Mouse (Mus musculus) intestine, embryonic 14.5 days (tissue): Measurements from ENCODE around the gene Pvr. TPM values are rescaled to one million over a fixed set of nuclear protein-coding genes. Genes with fewer than 3 reads are reported as not detected.

Experiments
- ATAC-seq: fragments of 200-750 bp; cut with Nextera tagmentation; replicated peaks from 2 replicates; pipeline ENCODE4 v1.8.0; 2017; ENCODE audit warnings: low read depth, moderate number of reproducible peaks, moderate TSS enrichment, moderate library complexity; ENCODE audit not compliant: low FRiP score, low TSS enrichment
- DNase-seq: peaks from one replicate; pipeline ENCODE4 v3.0.0-alpha.2; 2018; ENCODE audit warnings: low spot score
- H3K27ac ChIP-seq: fragments of 300-500 bp; sonication (generic); 2 replicates; pipeline ENCODE4 v1.5.1; 2014; ENCODE audit warnings: low read depth, mild to moderate bottlenecking, control low read depth
- H3K27me3 ChIP-seq: fragments of 300-500 bp; sonication (generic); replicated peaks from 2 replicates; pipeline ENCODE4 v1.6.1; 2014; ENCODE audit warnings: low read length, control low read depth; ENCODE audit not compliant: control insufficient read depth, insufficient read depth
- H3K36me3 ChIP-seq: fragments of 300-500 bp; sonication (generic); 2 replicates; pipeline ENCODE4 v1.6.1; 2014; ENCODE audit warnings: low read length, control low read depth; ENCODE audit not compliant: control insufficient read depth, insufficient read depth
- H3K4me1 ChIP-seq: fragments of 300-500 bp; sonication (generic); replicated peaks from 2 replicates; pipeline ENCODE4 v1.6.1; 2014; ENCODE audit warnings: low read length, control low read depth, mixed read lengths; ENCODE audit not compliant: control insufficient read depth, insufficient read depth
- H3K4me2 ChIP-seq: fragments of 300-500 bp; sonication (generic); 2 replicates; pipeline ENCODE4 v1.6.1; 2014; ENCODE audit warnings: low read length
- H3K4me3 ChIP-seq: fragments of 300-500 bp; sonication (generic); 2 replicates; pipeline ENCODE4 v1.5.1; 2014; ENCODE audit warnings: low read depth, low read length, control low read depth, mixed read lengths
- H3K9ac ChIP-seq: fragments of 300-500 bp; sonication (generic); 2 replicates; pipeline ENCODE4 v1.6.1; 2014; ENCODE audit warnings: mild to moderate bottlenecking, low read length
- H3K9me3 ChIP-seq: fragments of 300-500 bp; sonication (generic); 2 replicates; pipeline ENCODE4 v1.6.1; 2016; ENCODE audit warnings: low read length, control low read depth; ENCODE audit not compliant: control insufficient read depth
- WGBS: fragments of 180-500 bp; shearing (Covaris S2); extraction: QIAGEN DNeasy Blood & Tissue Kit; methylation state at CpG from one replicate; pipeline ENCODE4 v1.1.7; 2014; 5-methylcytosine and 5-hydroxymethylcytosine counted together
- polyA plus RNA-seq: library from polyadenylated mRNA; unstranded; fragments of >200 nt; fragmentation: Nextera tagmentation; extraction: Ambion mirVana; gene quantifications from 2 replicates; pipeline ENCODE4 v1.2.1, GENCODE M21; 2014

Gene Pvr
- polyA plus RNA-seq, 1 experiment from 2014 or later = 10.6 TPM

DNA sequence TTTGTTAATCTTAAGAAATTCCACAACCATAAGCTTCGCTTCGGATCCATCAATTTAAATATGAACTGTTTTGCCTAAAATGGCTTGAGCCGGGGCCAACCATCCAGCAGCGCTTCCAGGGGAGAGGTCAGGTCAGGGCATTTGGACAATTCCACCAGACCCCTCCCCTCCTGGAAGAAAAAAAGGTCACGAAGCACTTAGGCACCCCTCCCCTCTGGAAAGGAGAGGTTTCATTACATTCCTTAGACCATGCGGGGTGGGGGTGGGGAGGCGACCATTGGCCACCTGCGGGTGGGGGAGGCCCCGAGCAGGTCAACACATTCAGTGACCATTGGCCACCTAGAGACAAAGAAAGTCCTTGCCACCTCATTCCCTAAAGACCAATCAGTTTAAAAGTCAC is 32.1 kb upstream of the Pvr start:
- DNase-seq (no peak), ATAC-seq (no peak; the same call in 1 of the 2 replicates)
- H3K27me3 ChIP-seq = no peaks in the 10 kb centered on the region
- WGBS = 35% methylated on average over 9 of the region's 9 CpGs
- H3K9me3 ChIP-seq = no peaks in the 10 kb centered on the region
- H3K4me3 ChIP-seq = no peak overlapping the region
- peak overlapping the region; percentile 18; the same call in 1 of the 2 replicates for H3K4me2 ChIP-seq
- no peak overlapping the region for H3K9ac ChIP-seq
- H3K4me1 ChIP-seq = peaks cover 9% of the 10 kb centered on the region; the same call in 1 of the 2 replicates
- no peaks in the 10 kb centered on the region for H3K36me3 ChIP-seq
- H3K27ac ChIP-seq = no peak overlapping the region

DNA sequence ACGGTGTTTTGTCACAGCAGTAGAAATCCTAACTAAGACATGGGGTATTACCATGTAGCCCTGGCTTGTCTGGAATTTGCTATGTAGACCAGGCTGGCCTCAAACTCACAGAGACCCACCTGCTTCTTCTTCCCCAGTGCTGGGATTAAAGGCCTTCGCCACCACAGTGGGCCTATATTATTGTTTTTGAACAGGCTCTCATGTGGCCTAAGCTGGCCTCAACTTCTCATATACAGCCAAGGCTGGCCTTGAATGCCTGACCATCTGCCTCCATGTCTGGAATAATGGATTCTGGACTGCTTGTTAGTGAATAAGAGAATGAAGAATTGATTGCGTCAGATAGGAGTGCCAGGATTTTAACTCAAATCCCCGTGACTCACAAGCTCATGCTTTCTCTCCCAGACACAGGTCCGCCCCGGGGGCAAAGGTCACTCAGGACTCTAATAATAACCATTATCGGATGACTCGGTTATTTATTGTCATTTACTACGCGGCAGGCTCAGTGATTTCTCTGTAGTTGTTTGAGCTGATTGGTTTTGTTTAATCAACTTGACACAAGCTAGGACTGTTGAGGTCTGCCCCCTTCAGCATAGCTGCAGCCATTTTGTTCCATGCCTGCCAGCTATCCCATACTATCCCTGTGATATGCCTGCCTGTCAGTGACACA is 31.5 kb upstream of the Pvr start:
- H3K27ac ChIP-seq = no peak overlapping the region
- H3K4me1 ChIP-seq = peaks cover 9% of the 10 kb centered on the region; the same call in 1 of the 2 replicates
- no peak overlapping the region for H3K4me3 ChIP-seq
- DNase-seq = no peak
- no peaks in the 10 kb centered on the region for H3K27me3 ChIP-seq
- H3K9ac ChIP-seq = no peak overlapping the region
- peak; percentile 69 for ATAC-seq
- no peaks in the 10 kb centered on the region for H3K9me3 ChIP-seq
- WGBS = 54% methylated on average over 10 of the region's 10 CpGs
- no peak overlapping the region for H3K4me2 ChIP-seq
- no peaks in the 10 kb centered on the region for H3K36me3 ChIP-seq

DNA sequence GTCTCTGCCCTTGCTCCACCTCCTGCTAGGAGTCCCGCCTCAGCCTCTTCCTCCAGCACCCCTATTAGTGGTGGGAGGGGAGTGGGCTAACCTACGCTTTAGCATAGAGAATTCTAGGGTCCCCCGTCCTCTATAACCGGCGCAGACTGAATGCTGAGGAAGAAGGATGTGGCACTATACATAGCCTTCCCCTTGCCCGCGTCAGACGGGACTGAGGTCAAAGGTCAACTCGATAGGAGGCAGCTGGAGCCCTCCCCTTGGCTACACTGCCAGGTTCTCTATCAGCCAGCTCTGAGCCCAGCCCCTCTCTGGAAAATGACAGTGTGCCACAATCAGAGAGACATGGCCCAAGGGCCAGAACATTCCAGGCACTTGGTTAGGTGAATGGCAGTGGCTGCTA is 29.6 kb upstream of the Pvr start, which contains the start of gene Igsf23:
Gene Igsf23, minus strand, starts transcription at position 168 of the 400 bp plus-strand sequence.
- Histone ChIP-seq H3K27ac (no peak within 1 kb of the TSS), H3K4me3 (no peak within 1 kb of the TSS), H3K4me2 (no peak within 1 kb of the TSS), H3K27me3 (no peaks in the 10 kb centered on the region), H3K36me3 (no peaks in the 10 kb centered on the region), H3K9ac (no peak within 1 kb of the TSS), H3K4me1 (peaks cover 9% of the 10 kb centered on the region; the same call in 1 of the 2 replicates), H3K9me3 (no peaks in the 10 kb centered on the region)
- no peak for DNase-seq
- peak; percentile 52 for ATAC-seq
- WGBS = 44% methylated on average over 9 of the region's 9 CpGs

DNA sequence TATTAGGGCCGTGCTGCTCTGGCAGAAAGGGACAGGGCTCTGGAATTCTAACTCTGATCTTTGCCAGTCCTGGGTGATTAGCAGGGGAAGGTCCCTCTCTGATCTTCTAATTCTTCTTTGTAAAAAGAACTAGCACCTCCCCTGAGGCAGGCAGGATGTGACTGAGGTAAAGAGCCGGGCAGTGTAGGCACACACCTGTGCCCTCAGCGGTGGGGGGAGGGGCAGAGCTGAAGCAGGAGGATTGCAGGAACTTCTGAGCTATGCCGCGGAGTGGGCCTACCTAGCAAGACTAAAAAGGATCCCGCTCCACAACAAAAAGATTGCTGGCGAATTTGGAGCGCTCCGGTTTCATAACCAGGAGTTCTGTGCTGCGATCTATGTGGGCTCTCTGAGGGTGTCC is 29.0 kb upstream of the Pvr start:
- H3K4me2 ChIP-seq = no peak overlapping the region
- H3K9me3 ChIP-seq = no peaks in the 10 kb centered on the region
- no peak overlapping the region for H3K27ac ChIP-seq
- no peaks in the 10 kb centered on the region for H3K27me3 ChIP-seq
- ATAC-seq (no peak), DNase-seq (no peak)
- 53% methylated on average over 10 of the region's 10 CpGs for WGBS
- H3K36me3 ChIP-seq = no peaks in the 10 kb centered on the region
- H3K9ac ChIP-seq = no peak overlapping the region
- H3K4me1 ChIP-seq = peaks cover 9% of the 10 kb centered on the region; the same call in 1 of the 2 replicates
- no peak overlapping the region for H3K4me3 ChIP-seq

DNA sequence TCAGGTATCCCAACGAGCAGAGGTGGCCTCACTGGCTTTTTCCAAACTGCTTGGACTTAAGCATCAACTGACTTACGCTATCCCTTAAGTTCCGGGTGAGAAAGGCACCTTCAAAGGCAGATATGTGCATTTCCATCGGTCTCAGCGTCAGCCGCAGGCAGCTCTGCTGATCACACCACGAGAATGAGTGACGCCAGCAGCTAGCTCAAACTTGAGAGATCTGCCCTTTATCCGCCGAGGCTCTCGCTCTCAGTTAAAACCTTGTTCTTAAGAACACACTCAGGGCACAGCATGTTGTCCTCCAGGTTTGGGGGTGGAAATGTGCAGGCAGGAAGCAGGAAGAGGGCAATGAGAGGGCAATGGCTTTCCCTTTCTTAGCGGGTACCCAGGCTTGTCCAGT is 28.0 kb upstream of the Pvr start:
- no peak overlapping the region for H3K27ac ChIP-seq
- H3K36me3 ChIP-seq = no peaks in the 10 kb centered on the region
- no peak overlapping the region for H3K4me2 ChIP-seq
- DNase-seq (no peak), ATAC-seq (no peak)
- no peaks in the 10 kb centered on the region for H3K9me3 ChIP-seq
- WGBS = 78% methylated on average over 12 of the region's 12 CpGs
- no peak overlapping the region for H3K9ac ChIP-seq
- peaks cover 9% of the 10 kb centered on the region; the same call in 1 of the 2 replicates for H3K4me1 ChIP-seq
- H3K4me3 ChIP-seq = no peak overlapping the region
- no peaks in the 10 kb centered on the region for H3K27me3 ChIP-seq

DNA sequence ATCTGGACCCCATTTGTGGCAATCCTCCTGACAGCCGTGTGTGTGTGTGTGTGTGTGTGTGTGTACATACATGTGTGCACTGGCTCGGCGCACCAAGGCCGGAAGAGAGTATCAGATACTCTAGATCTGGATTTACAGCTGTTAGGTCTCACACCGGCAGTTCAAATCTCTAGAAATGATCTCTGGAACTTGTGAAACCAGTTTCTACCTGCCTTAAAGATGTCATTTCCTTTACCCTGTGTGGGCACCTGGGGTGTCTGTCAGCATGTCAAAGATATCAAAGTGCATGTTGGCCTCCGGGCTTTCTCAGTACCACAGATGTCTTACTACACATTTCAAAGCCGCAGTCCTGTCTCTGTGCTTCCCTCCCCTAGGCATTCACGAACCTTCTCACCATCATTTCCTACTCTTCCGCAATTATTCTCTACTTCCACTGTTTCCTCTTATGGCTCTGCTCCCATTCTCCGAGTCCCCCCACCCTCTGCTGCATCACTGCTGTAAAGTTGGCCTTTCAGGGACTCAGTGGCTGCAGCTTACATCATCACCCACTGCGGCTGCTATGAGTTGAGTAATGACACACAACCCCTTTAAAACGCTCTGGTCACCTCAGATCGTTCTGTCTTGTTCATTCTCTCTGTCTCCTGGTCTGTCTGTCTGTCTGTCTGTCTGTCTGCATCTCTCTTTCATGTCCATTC is 25.0 kb upstream of the Pvr start:
- DNase-seq (no peak), ATAC-seq (no peak)
- H3K4me3 ChIP-seq = no peak overlapping the region
- no peaks in the 10 kb centered on the region for H3K36me3 ChIP-seq
- H3K9ac ChIP-seq = no peak overlapping the region
- H3K4me1 ChIP-seq = no peaks in the 10 kb centered on the region
- no peaks in the 10 kb centered on the region for H3K27me3 ChIP-seq
- H3K4me2 ChIP-seq = no peak overlapping the region
- no peaks in the 10 kb centered on the region for H3K9me3 ChIP-seq
- no peak overlapping the region for H3K27ac ChIP-seq
- WGBS = 73% methylated on average over 13 of the region's 13 CpGs

DNA sequence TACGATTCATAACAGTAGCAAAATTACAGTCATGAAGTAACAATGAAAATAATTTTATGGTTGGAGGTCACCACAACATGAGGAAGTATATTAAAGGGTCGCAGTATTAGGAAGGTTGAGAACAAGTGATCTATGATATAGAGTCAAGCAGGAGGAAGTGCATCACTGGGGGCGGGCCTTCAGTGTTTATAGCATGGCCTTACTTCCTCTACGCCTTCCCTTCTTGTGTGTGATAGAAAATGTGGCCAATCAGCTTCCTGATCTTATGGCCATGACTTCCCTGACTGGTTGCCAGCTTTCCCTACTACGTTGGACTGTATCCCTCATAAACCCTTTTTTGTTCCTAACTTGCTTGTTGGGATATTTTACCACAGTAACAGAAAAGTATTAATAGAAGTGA is 24.2 kb upstream of the Pvr start:
- Histone ChIP-seq H3K4me3 (no peak overlapping the region), H3K4me1 (no peaks in the 10 kb centered on the region), H3K9me3 (no peaks in the 10 kb centered on the region), H3K4me2 (no peak overlapping the region), H3K27me3 (no peaks in the 10 kb centered on the region), H3K27ac (no peak overlapping the region), H3K36me3 (no peaks in the 10 kb centered on the region), H3K9ac (no peak overlapping the region)
- ATAC-seq (no peak), DNase-seq (no peak)
- 94% methylated on average over 5 of the region's 5 CpGs for WGBS

DNA sequence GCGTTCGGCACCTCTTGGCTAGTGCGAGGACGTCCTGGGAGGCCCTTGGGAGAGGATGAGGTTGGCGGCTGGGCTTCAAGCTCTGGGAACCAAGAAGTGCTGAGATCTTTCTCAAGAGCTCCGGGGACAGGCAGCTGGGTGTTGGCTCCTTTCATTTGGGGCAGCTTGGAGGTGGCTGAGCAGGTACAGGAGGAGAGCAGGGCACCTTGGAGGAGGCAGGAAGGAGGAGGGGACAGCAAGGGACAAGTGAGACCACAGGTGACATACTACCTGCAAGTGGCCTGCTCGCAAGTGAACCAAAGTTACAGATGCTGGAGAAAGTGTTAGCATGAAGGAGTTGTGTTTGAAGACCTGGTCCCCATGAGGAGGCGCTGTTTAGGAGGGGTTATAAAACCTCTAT is 23.7 kb upstream of the Pvr start:
- H3K9me3 ChIP-seq = no peaks in the 10 kb centered on the region
- 88% methylated on average over 8 of the region's 8 CpGs for WGBS
- H3K36me3 ChIP-seq = no peaks in the 10 kb centered on the region
- no peak overlapping the region for H3K9ac ChIP-seq
- H3K27me3 ChIP-seq = no peaks in the 10 kb centered on the region
- DNase-seq (no peak), ATAC-seq (no peak)
- H3K27ac ChIP-seq = no peak overlapping the region
- H3K4me2 ChIP-seq = no peak overlapping the region
- no peaks in the 10 kb centered on the region for H3K4me1 ChIP-seq
- no peak overlapping the region for H3K4me3 ChIP-seq

DNA sequence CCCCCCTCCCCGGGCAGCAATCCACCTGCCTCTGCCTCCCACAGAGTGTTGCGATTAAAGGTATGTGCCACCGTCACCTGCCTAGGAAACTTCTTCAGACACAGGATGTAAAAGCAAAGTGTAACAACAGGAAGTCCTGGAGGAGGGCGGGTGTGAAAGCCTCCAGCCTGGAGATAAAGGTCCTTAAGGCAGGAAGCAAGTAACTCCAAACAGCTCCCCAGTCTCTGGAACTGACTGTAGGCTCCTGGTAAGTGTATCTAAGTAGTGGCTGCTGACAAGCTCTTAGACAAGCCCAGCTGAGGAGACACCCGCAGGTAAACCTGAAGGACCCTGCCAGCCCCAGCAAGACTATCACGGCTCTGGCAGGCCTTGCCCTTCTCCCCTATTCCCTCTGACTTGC is 19.3 kb upstream of the Pvr start:
- H3K36me3 ChIP-seq = no peaks in the 10 kb centered on the region
- H3K27me3 ChIP-seq = no peaks in the 10 kb centered on the region
- WGBS = 10% methylated on average over 5 of the region's 6 CpGs
- no peaks in the 10 kb centered on the region for H3K4me1 ChIP-seq
- DNase-seq (no peak), ATAC-seq (no peak)
- H3K27ac ChIP-seq = no peak overlapping the region
- no peaks in the 10 kb centered on the region for H3K9me3 ChIP-seq
- no peak overlapping the region for H3K4me2 ChIP-seq
- no peak overlapping the region for H3K9ac ChIP-seq
- no peak overlapping the region for H3K4me3 ChIP-seq
